ENCODE assay signal across 17 mouse cellular contexts in genomic region chr7:75971706-75972105, GRCm38 (mm10).
"Had no signal": no experiment of that assay in that cellular context is flagged by ENCODE, and none has a peak within 500 bp of the region (broad histone marks: within the 10 kb centered on the region; RNA-seq: fewer than 3 reads in every experiment).

No protein-coding gene starts in this region.

- H3K4me1 ChIP-seq: neural tube, embryonic 12.5 days; neural tube, embryonic 13.5 days; neural tube, embryonic 15.5 days; stomach, embryonic 15.5 days had no signal

- DNase-seq: retina, postnatal 1 day; right cerebral cortex, adult 18-20 months; right cerebral cortex, postnatal 14 days; right cerebral cortex, postnatal 25 days; right cerebral cortex, postnatal 4 days; spleen, adult 18-20 months; thymus, adult 18-20 months; thymus, adult 2 months; thymus, postnatal 14 days; thymus, postnatal 25 days; thymus, postnatal 36 days; thymus, postnatal 4 days had no signal

- H3K36me3 ChIP-seq: neural tube, embryonic 12.5 days; neural tube, embryonic 13.5 days; neural tube, embryonic 15.5 days; stomach, embryonic 15.5 days had no signal

- H3K4me3 ChIP-seq: neural tube, embryonic 12.5 days; neural tube, embryonic 13.5 days; neural tube, embryonic 15.5 days; stomach, embryonic 15.5 days had no signal

- H3K27ac ChIP-seq: neural tube, embryonic 12.5 days; neural tube, embryonic 13.5 days; neural tube, embryonic 15.5 days; stomach, embryonic 15.5 days; stomach, postnatal 0 days had no signal

- H3K9me3 ChIP-seq: neural tube, embryonic 12.5 days; neural tube, embryonic 13.5 days; neural tube, embryonic 15.5 days; stomach, embryonic 15.5 days had no signal

- H3K27me3 ChIP-seq: neural tube, embryonic 12.5 days; neural tube, embryonic 13.5 days; neural tube, embryonic 15.5 days; stomach, embryonic 15.5 days had no signal
